Mouse (Mus musculus): ENCODE data around the gene Cebpzos. TPM values are rescaled to one million over a fixed set of nuclear protein-coding genes. Genes with fewer than 3 reads are reported as not detected.
A peak's percentile ranks its signal among the peaks of the same experiment; 100 is the strongest.

Cebpzos gene
- total RNA-seq, 2 experiments from 2014 or later = 27.2 to 33.5 TPM

DNA sequence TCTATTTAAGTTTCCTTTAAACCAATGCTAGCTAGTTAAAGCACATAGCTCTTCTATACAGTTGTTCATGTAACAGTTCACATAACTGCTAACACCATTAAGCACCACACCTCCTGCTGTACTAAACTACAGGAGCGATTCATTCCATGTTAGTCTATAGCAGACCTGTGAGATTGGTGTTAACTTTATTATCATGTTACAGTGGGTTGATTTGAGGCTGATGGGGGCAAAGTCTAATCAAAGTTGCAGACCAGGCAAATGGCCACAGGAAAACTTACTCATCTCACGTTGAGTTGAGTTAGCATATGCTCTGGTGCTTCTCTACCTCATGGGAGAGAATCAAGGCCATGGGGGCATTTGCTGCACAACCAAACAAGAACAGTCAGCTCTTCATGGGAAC, 6.9 kb upstream of the Cebpzos start:
- H3K4me3 ChIP-seq = no peak overlapping the region
- no peak for TF ChIP-seq CTCF (conservative IDR thresholded peaks at IDR 0.05)
- DNase-seq (ENCODE audit: low spot score in 2 of 2) = no peak
- H3K27ac ChIP-seq = no peak overlapping the region

DNA sequence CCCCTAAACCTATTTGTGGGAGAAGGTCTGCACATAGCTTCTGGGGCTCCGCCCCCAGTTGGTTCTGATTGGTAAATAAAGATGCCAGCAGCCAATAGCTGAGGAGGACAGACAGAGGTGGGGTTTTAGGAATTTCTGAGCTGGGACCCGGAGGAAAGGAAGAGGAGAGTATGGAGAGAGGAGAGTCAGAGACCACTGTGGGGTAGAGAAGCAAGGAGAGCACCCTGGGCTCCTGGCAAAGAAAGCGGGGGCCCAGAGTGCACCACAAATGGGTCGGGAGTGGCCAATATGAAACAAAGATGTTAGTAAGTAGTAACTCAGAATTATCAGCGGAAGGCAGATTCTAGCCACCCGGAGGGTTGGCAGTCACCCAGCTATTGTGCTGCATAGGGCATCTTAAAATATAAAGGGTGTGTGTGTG, 3.4 kb upstream of the Cebpzos start:
- H3K4me3 ChIP-seq = peak overlapping the region; percentile 45
- DNase-seq (ENCODE audit: low spot score in 2 of 2) = no peak
- TF ChIP-seq CTCF (conservative IDR thresholded peaks at IDR 0.05) = no peak
- no peak overlapping the region for H3K27ac ChIP-seq

DNA sequence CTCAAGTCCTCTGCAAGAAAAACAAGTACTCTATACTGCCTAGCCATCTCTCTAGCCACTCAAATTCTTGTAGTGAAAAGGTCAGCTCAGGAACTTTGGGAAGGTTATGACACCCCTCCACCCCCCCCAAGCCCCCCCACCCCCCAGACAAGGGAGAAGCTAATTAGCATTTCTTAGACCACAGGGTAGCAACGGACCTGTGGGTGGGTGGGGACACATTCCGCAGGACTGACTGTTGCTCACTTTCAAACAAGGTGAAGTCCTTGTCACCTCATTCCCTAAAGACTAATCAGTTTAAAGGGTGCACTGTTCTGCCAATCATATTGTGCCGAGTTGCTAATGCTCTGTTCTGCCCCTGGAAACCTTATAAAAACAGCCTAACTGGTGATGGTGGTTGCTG, 2.4 kb upstream of the Cebpzos start:
- Histone ChIP-seq H3K4me3 (no peak overlapping the region), H3K27ac (no peak overlapping the region)
- DNase-seq (ENCODE audit: low spot score in 2 of 2) = no peak
- TF ChIP-seq CTCF (conservative IDR thresholded peaks at IDR 0.05) = no peak

DNA sequence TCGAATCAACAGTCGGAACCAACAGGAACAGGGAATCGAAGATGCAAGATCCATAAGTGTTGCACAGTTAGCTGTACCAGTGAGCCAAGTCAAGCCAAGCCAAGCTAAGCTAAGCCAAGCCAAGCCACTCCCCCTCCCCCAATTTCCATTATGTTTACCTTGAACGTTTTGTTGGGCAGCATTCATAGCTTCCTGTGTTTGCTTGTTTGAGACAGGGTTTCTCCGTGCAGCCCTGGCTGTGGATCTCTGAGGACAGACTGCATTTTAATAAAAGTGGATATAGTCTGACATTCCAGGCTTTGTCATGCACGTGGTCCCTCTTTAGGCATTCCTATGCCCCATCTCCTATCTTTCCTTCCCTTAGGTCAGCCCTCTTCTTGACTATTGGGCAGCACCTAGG, 528 bp upstream of the Cebpzos start:
- H3K4me3 ChIP-seq = peak overlapping the region; percentile 86
- DNase-seq (ENCODE audit: low spot score in 2 of 2) = no peak
- peak overlapping the region; percentile 94 for H3K27ac ChIP-seq
- TF ChIP-seq CTCF (conservative IDR thresholded peaks at IDR 0.05) = no peak

DNA sequence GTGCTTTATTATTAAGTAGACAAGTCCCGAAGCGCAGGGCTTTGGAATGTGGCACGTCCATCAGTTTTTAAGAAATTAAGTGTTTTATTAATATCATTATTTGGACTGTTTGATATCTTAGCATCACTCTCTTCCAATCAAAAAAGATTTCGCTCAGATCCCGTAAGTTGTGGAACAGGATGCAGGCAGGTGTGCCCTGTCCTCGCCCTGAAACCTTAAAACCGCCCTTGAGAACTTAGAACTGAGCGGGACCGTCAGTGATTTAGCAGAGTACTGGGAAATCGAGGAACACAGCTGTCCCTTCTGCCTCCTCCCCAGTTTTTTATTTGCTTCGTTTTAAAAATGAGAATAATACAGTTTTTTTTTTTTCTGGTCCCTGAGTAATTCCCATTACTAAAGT, 599 bp downstream of the Cebpzos start:
- Histone ChIP-seq H3K27ac (peak overlapping the region; percentile 94), H3K4me3 (peak overlapping the region; percentile 86)
- no peak for TF ChIP-seq CTCF (conservative IDR thresholded peaks at IDR 0.05)
- DNase-seq (ENCODE audit: low spot score in 2 of 2) = no peak

DNA sequence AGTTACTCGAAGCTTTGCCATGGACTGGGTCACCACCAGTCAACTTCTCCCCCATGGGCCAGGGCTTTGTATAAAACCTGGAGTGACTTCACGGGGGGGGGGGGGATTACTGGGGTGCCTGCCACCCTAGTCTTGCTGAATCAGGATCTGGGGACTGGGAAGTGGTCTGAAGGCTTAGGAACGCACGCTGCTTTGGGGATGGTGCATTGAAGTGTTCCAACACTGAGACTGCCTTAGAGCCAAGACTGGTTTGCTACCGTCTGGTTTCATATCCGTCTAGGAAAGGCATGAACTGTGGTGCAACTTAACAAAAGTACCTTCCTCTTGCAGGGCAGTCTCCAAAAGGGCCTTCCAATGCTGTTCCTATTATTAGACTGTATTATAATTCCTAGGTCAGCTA, 1.4 kb downstream of the Cebpzos start:
- no peak overlapping the region for H3K4me3 ChIP-seq
- peak overlapping the region; percentile 94 for H3K27ac ChIP-seq
- no peak for TF ChIP-seq CTCF (conservative IDR thresholded peaks at IDR 0.05)
- no peak for DNase-seq (ENCODE audit: low spot score in 2 of 2)

DNA sequence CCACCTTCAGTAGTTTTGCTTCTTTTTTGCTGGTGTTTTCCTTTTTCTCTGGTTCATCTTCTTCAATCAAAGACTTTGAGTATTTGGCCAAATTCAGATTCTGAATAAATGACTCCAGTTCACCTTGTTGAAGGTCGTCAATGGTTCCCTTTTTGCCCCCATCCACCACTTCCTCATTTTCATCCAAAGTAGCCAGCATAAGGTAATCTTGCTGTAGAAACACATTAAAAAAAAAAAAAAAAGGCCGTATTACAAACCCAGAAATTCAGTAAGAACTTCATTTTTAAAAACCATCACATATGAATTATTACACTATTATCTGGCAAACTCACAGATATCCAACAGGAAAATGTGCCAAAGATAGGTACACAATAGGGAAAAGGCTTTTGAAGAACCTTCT, 19.6 kb downstream of the Cebpzos start:
- DNase-seq (ENCODE audit: low spot score in 2 of 2) = no peak
- TF ChIP-seq CTCF (conservative IDR thresholded peaks at IDR 0.05) = no peak
- Histone ChIP-seq H3K27ac (no peak overlapping the region), H3K4me3 (peak overlapping the region; percentile 88)

DNA sequence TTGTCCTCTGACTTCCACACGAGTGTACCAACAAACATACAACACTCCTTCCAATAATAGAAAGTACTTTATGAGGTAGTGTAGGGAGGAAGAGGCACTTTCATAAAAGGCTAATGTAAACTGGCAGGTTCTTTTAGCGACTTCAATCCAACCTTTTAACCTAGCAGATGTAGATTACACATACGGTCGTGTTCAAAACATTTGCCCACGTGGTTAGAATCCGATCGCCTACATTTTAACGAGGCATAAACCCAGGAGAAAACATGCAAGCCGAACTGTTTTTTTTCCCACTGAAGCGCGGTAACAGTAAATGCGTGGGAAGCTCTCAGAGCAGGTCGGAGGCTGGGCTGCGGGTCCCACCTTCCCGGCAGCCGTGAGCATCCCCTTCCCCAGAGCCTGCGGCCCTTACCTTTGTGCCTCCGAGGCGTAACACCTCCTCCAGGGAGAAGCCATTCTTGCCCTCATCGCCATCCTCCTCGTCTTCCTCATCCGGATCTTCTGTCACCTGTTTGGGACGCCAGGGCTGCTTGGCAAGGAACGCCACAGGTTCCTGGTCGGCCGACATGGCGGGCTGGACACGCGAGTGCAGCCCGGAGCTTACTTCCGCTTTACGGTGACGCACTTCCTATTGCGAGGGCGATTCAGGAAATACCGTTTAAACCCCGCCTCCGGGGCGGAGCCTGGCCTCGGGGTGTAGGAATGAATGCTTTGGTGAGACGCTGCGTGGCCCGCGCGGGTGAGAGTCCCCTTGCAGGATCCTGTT, 20.3 kb downstream of the Cebpzos start, which contains the start of the genes Cebpz and Ndufaf7:
Gene Cebpz (minus strand): TSS at position 601 of the 763 bp plus-strand sequence.
Gene Ndufaf7 (plus strand): TSS at position 671 of the 763 bp plus-strand sequence.
- Histone ChIP-seq H3K27ac (peak within 1 kb of the TSS; percentile 85), H3K4me3 (peak within 1 kb of the TSS; percentile 88)
- no peak for TF ChIP-seq CTCF (conservative IDR thresholded peaks at IDR 0.05)
- DNase-seq (ENCODE audit: low spot score in 2 of 2) = peak; percentile 98

DNA sequence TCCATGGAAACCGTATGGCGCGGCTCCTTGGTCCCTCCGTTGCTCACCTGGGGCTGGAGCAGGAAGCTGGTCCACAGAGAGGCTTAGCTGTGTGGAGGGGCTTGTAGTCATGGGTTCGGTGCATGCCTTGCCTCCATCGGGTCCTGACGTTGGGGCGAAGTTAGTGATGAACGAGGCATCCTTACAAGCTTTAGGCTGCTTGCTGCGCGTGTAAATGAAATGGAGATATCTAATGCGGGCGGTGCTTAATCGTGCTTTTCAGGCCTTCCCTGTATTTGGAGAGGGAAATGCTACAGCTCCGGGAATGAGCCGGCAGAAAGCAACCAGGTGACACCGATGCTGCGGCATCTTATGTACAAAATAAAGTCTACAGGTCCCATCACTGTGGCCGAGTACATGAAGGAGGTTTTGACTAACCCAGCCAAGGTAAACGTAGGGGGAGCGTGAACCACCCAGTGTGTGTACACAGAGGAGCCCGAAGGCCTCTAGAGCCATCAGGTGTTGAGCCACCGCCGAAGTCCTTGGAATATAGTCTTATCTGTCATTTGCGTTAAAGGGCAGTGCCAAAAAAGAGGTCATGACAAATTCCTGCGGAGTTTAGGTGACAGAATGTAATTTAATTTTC, 21.0 kb downstream of the Cebpzos start:
- TF ChIP-seq CTCF (conservative IDR thresholded peaks at IDR 0.05) = no peak
- Histone ChIP-seq H3K4me3 (peak overlapping the region; percentile 88), H3K27ac (peak overlapping the region; percentile 85)
- DNase-seq (ENCODE audit: low spot score in 2 of 2) = no peak

DNA sequence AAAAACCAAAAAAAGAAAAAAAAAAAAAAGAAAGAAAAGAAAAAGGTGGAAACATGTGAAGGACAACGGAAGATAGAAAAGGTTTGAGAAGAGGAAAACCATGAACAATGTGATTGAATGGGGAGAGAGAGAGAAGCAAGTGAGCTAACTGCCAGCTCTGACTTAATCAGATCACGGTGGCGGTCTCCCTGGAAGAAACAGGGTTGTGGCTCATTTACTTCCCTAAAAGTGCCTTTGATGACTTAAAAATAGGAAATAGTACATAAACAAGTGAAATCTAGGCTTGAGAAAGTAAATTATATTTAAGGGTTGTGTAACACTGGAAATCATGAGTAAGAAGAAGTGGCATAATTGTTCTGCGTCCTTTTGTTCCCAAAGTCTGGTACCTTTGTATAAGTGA, 22.6 kb downstream of the Cebpzos start:
- Histone ChIP-seq H3K27ac (no peak overlapping the region), H3K4me3 (no peak overlapping the region)
- no peak for DNase-seq (ENCODE audit: low spot score in 2 of 2)
- no peak for TF ChIP-seq CTCF (conservative IDR thresholded peaks at IDR 0.05)

DNA sequence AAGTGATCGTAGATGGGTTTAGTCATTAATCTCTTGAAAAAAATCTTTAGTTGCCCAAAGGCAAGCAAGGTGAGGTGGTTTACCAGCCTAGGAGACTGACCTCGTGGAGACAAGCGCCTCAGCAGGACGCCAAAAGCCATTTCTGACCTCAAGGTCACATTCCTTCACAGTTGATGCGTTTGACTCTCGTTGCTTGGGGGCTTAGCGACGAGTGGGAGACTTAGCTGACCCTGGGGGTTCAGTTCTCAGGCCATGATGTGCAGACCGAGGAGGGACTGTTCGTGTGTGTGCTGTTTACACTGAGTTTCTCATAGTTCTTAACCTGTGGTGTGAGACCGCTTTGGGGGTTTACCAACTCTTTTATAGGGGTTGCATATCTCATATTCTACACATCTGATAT, 26.3 kb downstream of the Cebpzos start:
- no peak for TF ChIP-seq CTCF (conservative IDR thresholded peaks at IDR 0.05)
- H3K27ac ChIP-seq = no peak overlapping the region
- no peak for DNase-seq (ENCODE audit: low spot score in 2 of 2)
- H3K4me3 ChIP-seq = no peak overlapping the region

DNA sequence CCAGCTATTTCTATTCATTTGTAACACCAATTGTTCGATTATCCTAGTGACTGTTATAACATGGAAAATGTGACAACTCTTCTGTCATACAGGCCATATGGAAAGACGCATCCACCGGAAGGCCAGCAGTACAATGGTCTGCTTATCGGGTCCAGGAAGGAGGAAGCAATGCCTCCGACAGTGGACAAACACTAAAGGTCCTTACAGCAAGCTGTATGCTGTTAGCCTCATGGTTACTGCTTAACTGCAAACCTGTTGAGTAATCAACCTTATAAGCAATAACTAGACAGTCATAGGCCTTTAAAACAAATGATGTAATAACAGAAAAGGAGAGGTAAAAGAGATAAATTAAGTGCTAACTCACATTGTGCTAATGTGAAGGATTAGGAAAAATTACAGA, 34.9 kb downstream of the Cebpzos start:
- H3K27ac ChIP-seq = no peak overlapping the region
- no peak for TF ChIP-seq CTCF (conservative IDR thresholded peaks at IDR 0.05)
- no peak for DNase-seq (ENCODE audit: low spot score in 2 of 2)
- H3K4me3 ChIP-seq = no peak overlapping the region

DNA sequence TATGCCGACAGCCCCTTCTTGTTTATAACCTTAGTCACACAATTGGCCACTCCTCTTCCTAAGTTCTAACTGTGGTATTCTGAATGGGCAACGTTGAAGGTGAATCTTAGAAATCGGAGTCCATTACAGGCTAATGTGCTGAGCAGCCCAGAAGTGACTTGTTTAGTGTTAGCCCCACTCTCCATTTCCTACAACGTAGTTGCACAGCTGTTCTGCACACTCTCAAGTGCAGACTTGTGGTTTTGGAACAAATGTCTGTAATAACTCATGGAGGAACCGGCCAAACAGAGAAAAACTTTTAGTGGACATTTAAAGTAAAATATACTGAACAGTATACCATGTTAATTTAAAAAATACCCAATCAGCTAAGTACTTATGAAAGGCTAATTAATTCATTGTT, 35.8 kb downstream of the Cebpzos start:
- H3K27ac ChIP-seq = no peak overlapping the region
- TF ChIP-seq CTCF (conservative IDR thresholded peaks at IDR 0.05) = no peak
- no peak overlapping the region for H3K4me3 ChIP-seq
- no peak for DNase-seq (ENCODE audit: low spot score in 2 of 2)

DNA sequence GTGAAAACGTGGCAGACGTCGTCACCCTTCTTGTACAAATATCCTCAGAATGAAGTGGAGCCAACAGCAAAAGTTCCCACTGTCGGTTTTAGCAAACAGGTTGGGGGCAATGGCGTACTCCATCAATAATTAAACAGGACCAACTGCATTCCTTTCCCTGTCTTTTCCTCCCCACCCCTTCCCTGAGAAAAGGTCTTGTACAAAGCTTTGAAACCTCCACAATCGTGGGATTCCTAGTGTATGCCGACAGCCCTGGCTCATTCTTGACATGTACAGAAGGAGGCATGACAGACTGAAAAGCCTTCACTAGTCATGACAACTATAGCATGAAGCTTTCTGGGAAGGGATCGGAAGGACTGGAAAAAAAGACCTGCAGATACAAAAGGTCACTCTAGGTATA, 36.9 kb downstream of the Cebpzos start:
- no peak overlapping the region for H3K4me3 ChIP-seq
- TF ChIP-seq CTCF (conservative IDR thresholded peaks at IDR 0.05) = no peak
- no peak overlapping the region for H3K27ac ChIP-seq
- DNase-seq (ENCODE audit: low spot score in 2 of 2) = no peak
